Mouse (Mus musculus): ENCODE results near the gene Rhox1.

GRCm38 (mm10) chrX:37210941-37211340 is 11.1 kb downstream of the Rhox1 start, which contains the start of gene Gm9:
- TF ChIP-seq POLR2A (IDR thresholded peaks at IDR 0.05; ENCODE audit: low read depth, low read length) (no peak), CTCF (conservative IDR thresholded peaks at IDR 0.05; ENCODE audit: insufficient read depth, insufficient read length, low read depth, low read length) (no peak)
